Mouse (Mus musculus) midbrain, embryonic 14.5 days (tissue): ENCODE results near the gene Tmem104. TPM values are rescaled to one million over a fixed set of nuclear protein-coding genes. Genes with fewer than 3 reads are reported as not detected.

Source experiments
- ATAC-seq: fragments of 200-750 bp; cut with Nextera tagmentation; 2 replicates; pipeline ENCODE4 v1.8.0; 2017; ENCODE audit warnings: moderate number of reproducible peaks, moderate library complexity; ENCODE audit not compliant: low FRiP score, low TSS enrichment
- DNase-seq: peaks from one replicate; pipeline ENCODE4 v3.0.0-alpha.2; 2015
- H3K27ac ChIP-seq: fragments of 300-500 bp; sonication (generic); replicated peaks from 2 replicates; pipeline ENCODE4 v1.5.1; 2014; ENCODE audit warnings: mild to moderate bottlenecking, low read depth, low read length, moderate library complexity
- H3K27me3 ChIP-seq: fragments of 300-500 bp; sonication (generic); 2 replicates; pipeline ENCODE4 v1.6.1; 2014; ENCODE audit warnings: low read length, control low read depth, mixed read lengths; ENCODE audit not compliant: control insufficient read depth, insufficient read depth
- H3K36me3 ChIP-seq: fragments of 300-500 bp; sonication (generic); 2 replicates; pipeline ENCODE4 v1.6.1; 2014; ENCODE audit warnings: low read length, control low read depth; ENCODE audit not compliant: control insufficient read depth, insufficient read depth
- H3K4me1 ChIP-seq: fragments of 300-500 bp; sonication (generic); 2 replicates; pipeline ENCODE4 v1.6.1; 2014; ENCODE audit warnings: mild to moderate bottlenecking, antibody characterized with exemption, low read length, control low read depth; ENCODE audit not compliant: control insufficient read depth, insufficient read depth
- H3K4me2 ChIP-seq: fragments of 300-500 bp; sonication (generic); 2 replicates; pipeline ENCODE4 v1.6.1; 2014; ENCODE audit warnings: mild to moderate bottlenecking, low read length, moderate library complexity
- H3K4me3 ChIP-seq: fragments of 300-500 bp; sonication (generic); replicated peaks from 2 replicates; pipeline ENCODE4 v1.5.1; 2014; ENCODE audit warnings: low read depth, low read length
- H3K9ac ChIP-seq: fragments of 300-500 bp; sonication (generic); replicated peaks from 2 replicates; pipeline ENCODE4 v1.6.1; 2014; ENCODE audit warnings: mild to moderate bottlenecking, low read length, moderate library complexity
- H3K9me3 ChIP-seq: fragments of 300-500 bp; sonication (generic); 2 replicates; pipeline ENCODE4 v1.6.1; 2016; ENCODE audit warnings: low read length, control low read depth, mixed read lengths; ENCODE audit not compliant: control insufficient read depth
- WGBS: fragments of 180-500 bp; shearing (Covaris S2); extraction: QIAGEN DNeasy Blood & Tissue Kit; methylation state at CpG from one replicate; pipeline ENCODE4 v1.1.7; 2014; 5-methylcytosine and 5-hydroxymethylcytosine counted together
- polyA plus RNA-seq: library from polyadenylated mRNA; unstranded; fragments of >200 nt; fragmentation: Nextera tagmentation; extraction: Ambion mirVana; gene quantifications from 2 replicates; pipeline ENCODE4 v1.2.1, GENCODE M21; 2014

Gene Tmem104
- polyA plus RNA-seq, 1 experiment from 2014 or later: 14.9 TPM

DNA sequence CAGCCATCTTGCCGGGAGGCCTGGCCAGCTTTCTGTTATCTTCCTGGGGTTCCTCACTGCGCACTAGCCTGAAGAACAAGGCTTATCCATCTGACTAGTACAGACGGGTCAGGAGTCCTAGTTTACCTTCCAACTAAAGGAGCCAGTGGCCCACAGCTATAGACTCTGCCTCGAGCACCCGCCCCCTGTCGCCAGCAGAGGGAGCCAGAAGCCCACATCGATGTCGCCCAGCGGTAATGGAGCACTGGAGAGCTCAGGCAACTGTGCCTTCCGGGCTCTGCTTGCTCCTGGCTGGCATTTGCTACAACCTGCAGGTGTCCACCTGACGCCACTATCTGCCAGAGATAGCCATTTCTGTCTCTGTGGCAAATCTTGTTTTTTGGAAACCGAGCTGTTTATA lies 15.0 kb downstream of the Tmem104 start:
- H3K9me3 ChIP-seq: no peaks in the 10 kb centered on the region
- no peak overlapping the region for H3K9ac ChIP-seq
- H3K4me1 ChIP-seq: no peaks in the 10 kb centered on the region
- peaks cover 62% of the 10 kb centered on the region for H3K36me3 ChIP-seq
- ATAC-seq (peak; percentile 58; the same call in 1 of the 2 replicates), DNase-seq (peak; percentile 92)
- WGBS: 12% methylated on average over 12 of the region's 12 CpGs
- H3K4me2 ChIP-seq: no peak overlapping the region
- no peaks in the 10 kb centered on the region for H3K27me3 ChIP-seq
- no peak overlapping the region for H3K27ac ChIP-seq
- no peak overlapping the region for H3K4me3 ChIP-seq

DNA sequence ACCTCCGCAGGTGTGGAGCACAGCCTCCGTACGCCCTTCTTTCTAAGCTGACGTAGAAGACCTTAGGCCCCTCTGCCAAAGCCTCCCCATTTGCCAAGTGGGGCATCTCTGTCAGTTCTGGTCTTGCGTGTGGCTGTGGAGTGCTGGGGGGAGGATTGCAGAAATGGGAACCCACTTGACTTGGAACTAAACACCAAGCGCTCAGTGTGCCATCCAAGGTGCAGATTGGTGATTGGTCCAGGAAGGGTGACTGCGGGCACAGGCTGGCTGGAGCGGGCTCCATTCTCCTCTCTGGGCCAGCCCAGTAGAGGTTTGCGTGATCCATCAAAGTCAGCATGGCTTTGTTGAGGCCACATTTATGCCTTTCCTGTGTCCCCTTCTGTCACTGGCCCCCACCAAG lies 15.5 kb downstream of the Tmem104 start:
- no peak overlapping the region for H3K4me2 ChIP-seq
- WGBS: 95% methylated on average over 9 of the region's 9 CpGs
- no peaks in the 10 kb centered on the region for H3K9me3 ChIP-seq
- peaks cover 60% of the 10 kb centered on the region for H3K36me3 ChIP-seq
- no peak overlapping the region for H3K4me3 ChIP-seq
- H3K4me1 ChIP-seq: no peaks in the 10 kb centered on the region
- DNase-seq (no peak), ATAC-seq (no peak)
- no peak overlapping the region for H3K27ac ChIP-seq
- H3K9ac ChIP-seq: no peak overlapping the region
- H3K27me3 ChIP-seq: no peaks in the 10 kb centered on the region

DNA sequence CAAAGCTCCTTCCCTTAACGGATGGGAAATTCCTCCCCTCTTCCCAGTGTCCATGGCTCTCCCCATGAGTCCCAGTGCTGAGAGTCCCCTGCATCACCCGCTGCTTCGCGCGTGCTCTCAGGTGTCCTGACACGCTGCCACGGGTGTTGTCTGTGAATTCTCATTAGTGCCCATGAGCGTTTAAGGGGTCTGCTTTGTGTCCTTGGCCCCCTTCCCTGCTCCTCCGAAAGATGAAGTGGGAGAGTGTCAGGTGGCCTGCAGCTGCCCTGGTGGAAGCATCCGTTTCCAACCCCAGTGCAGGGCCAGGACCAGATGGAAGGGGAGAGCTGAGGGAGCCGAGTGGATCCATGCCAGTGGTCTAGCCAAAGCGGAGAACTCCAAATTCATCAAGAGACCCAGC lies 20.8 kb downstream of the Tmem104 start:
- Histone ChIP-seq H3K4me2 (no peak overlapping the region), H3K4me3 (no peak overlapping the region), H3K27ac (no peak overlapping the region), H3K9me3 (no peaks in the 10 kb centered on the region), H3K9ac (no peak overlapping the region), H3K36me3 (peaks cover 50% of the 10 kb centered on the region), H3K4me1 (no peaks in the 10 kb centered on the region), H3K27me3 (no peaks in the 10 kb centered on the region)
- DNase-seq (no peak), ATAC-seq (no peak)
- WGBS: 80% methylated on average over 12 of the region's 12 CpGs

DNA sequence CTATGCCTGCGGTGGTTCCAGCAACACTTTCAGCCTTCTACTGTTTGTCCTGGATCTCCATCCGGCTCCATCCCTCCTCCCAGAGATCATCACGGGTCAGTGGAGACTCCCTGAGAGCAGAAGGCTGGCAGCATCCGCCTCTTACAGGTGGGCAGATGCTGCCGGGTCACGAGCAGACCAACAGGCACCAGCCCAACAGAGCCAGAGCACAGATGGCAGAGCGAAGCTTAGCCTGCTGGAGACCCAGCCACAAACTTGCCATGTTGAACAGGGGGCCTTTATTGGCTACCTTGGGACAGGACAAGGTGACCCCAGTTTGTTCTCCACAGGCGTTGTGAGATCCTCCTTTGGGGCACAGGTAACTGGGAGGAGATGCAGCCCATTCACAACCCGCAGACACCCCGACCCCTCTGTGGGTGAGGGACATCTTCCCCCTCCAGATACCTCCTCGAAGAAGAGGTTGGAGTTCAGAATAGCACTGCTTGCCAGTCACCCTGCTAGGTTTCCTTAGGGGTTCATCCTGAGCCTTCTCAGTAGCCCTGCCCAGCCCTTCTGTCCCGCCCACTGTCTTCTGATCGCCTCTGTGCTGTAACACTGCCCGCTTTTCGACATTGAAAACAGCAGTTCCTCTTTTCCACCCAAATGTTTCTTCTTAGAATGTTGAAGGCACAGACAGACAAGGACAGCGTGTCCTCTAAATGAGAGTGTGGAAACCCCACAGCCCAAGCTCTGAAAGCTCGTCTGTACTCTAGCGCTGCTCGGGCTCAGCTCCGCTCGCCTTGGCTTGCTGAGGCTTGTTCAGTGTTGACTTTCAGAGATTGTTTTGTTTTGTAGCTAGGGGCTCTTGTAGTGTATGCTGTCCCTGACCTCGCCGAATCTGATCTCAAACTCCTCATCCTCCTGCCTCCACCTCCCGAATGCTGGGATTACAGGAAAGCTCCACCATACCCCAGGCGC lies 21.8 kb downstream of the Tmem104 start:
- Histone ChIP-seq H3K9ac (no peak overlapping the region), H3K4me1 (no peaks in the 10 kb centered on the region), H3K27me3 (no peaks in the 10 kb centered on the region), H3K9me3 (no peaks in the 10 kb centered on the region), H3K4me2 (no peak overlapping the region), H3K27ac (no peak overlapping the region), H3K36me3 (peaks cover 48% of the 10 kb centered on the region), H3K4me3 (no peak overlapping the region)
- no peak for DNase-seq
- ATAC-seq: no peak
- WGBS: 77% methylated on average over 25 of the region's 25 CpGs

DNA sequence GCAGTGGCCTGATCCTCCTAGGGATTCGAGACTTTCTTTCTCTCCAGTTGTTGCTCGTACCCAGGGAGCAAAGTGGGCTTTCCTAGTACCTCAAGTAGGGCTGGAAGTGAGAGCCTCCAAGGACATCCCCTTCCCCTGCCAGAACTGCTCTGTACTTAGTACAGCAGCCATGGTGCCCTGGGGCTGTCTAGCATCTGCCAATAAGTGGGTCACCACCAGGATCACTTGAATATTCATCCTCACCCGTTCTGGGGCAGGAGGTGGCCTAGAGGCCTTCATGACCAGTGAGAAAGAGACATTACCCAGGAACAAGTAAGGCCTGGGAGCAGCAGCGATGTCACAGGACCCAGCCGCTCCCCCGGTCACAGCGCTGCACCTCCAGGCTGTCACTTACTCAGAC lies 22.7 kb downstream of the Tmem104 start:
- 67% methylated on average over 7 of the region's 7 CpGs for WGBS
- H3K27me3 ChIP-seq: no peaks in the 10 kb centered on the region
- H3K9ac ChIP-seq: no peak overlapping the region
- H3K27ac ChIP-seq: no peak overlapping the region
- peaks cover 43% of the 10 kb centered on the region for H3K36me3 ChIP-seq
- no peaks in the 10 kb centered on the region for H3K4me1 ChIP-seq
- DNase-seq: no peak
- no peak overlapping the region for H3K4me2 ChIP-seq
- H3K9me3 ChIP-seq: no peaks in the 10 kb centered on the region
- ATAC-seq: no peak
- no peak overlapping the region for H3K4me3 ChIP-seq

DNA sequence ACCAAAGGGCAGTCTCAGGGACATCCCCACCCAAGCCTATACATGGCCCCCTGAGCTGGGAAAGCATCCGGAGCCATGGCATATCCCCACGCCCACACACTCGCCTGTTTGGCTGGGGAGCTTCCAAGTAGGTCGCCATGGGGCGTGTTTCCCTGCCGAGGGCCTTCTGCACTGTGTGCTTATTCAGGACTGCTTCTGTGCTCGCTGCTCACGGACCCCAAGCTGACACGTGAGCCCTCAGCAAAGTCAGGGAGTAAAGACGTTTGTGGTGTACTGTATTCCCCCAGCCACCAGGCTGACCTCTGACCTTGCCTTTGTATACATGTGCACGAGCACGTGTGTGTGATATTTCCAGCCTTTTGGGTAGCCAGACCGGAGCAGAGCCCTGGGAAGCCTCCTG lies 24.8 kb downstream of the Tmem104 start:
- no peak overlapping the region for H3K27ac ChIP-seq
- WGBS: 58% methylated on average over 13 of the region's 13 CpGs
- DNase-seq: no peak
- H3K4me1 ChIP-seq: no peaks in the 10 kb centered on the region
- no peak overlapping the region for H3K4me2 ChIP-seq
- no peaks in the 10 kb centered on the region for H3K9me3 ChIP-seq
- no peaks in the 10 kb centered on the region for H3K27me3 ChIP-seq
- no peak overlapping the region for H3K9ac ChIP-seq
- no peak for ATAC-seq
- H3K4me3 ChIP-seq: no peak overlapping the region
- H3K36me3 ChIP-seq: peaks cover 22% of the 10 kb centered on the region

DNA sequence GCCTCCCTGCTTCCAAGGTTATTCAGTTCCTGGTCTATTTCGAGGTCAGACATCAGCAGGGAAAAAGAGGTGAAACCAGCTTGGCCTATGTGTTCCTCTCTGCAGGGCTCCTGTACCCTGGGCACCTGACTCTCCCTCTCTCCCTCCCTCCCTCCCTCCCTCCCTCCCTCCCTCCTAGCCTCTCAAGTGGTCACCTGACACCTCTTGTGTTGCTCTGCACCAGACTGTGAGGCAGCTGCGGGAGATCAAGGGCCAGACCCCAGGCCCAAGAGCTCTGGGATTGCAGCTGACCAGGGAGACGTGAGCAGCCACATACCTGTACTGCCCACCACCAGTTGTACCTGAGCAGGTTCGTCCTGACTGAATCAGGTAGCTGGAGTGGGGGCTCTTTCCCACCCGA lies 27.8 kb downstream of the Tmem104 start:
- no peak for ATAC-seq

DNA sequence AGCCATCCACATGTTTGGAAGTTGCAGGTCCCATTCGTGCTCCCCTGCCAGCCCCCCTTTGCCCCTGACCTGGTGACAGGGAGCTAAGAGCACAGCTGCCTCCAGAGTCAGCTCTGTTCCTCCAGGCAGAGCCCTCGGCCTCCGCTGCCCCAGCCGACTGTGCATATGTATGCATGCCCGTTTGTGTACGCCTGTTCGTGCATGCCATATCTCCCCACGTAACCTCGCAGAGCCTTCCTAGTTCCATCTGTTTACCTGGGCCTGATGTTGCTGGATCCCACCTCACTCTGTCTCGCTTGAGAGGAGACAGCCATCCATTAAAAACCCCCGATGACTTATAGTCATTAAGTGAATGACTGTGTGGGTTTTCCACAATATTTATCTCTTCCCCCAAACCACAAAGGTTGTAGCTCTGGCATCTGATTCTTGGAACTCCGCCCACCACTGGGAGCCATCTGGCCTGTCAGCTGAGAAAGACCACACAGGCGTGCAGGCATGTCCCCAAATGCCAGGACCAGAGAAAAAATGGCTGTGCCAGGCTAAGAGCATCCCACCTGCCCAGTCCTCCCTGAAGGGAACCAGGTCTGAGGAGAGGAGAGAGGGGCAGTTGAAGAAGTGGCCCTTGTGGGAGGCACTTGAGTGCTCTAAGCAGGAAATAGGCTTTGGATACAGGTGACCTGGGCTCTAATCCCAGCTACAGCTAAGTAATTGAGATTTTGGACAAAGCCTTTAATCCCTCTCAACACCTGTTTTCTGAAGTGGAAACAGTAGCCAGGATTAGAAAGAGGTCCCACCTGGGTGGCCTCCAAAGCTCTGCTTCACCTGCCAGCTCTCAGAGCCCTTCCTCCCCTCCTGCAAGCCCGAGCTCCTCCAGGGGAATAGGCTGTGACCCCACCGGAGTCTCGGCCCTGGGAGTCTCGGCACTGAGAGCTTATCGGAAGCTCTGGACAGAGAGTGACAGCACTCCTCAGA lies 30.4 kb downstream of the Tmem104 start:
- DNase-seq (peak; percentile 50), ATAC-seq (no peak)
- Histone ChIP-seq H3K36me3 (no peaks in the 10 kb centered on the region), H3K4me2 (no peak overlapping the region), H3K9ac (no peak overlapping the region; the same call in 1 of the 2 replicates), H3K9me3 (no peaks in the 10 kb centered on the region), H3K27me3 (no peaks in the 10 kb centered on the region), H3K27ac (no peak overlapping the region), H3K4me1 (no peaks in the 10 kb centered on the region), H3K4me3 (no peak overlapping the region)
- 63% methylated on average over 18 of the region's 18 CpGs for WGBS

More for the DNA sequence above, 27.8 kb downstream of the Tmem104 start:
- no peak for DNase-seq
- no peaks in the 10 kb centered on the region for H3K36me3 ChIP-seq
- WGBS: 45% methylated on average over 5 of the region's 5 CpGs
- no peak overlapping the region for H3K4me3 ChIP-seq
- H3K9ac ChIP-seq: no peak overlapping the region
- H3K9me3 ChIP-seq: no peaks in the 10 kb centered on the region
- no peak overlapping the region for H3K27ac ChIP-seq
- H3K4me1 ChIP-seq: no peaks in the 10 kb centered on the region
- H3K27me3 ChIP-seq: no peaks in the 10 kb centered on the region
- no peak overlapping the region for H3K4me2 ChIP-seq
